Mouse (Mus musculus) kidney, embryonic 16.5 days (tissue): ENCODE data around the gene Pum1. TPM values are rescaled to one million over a fixed set of nuclear protein-coding genes. Genes with fewer than 3 reads are reported as not detected.
"Not testable (repeated sequence)": the region's sequence is repeated elsewhere in the genome, so short reads cannot be mapped to it uniquely, and the experiment has no call there.

Source experiments
- ATAC-seq: fragments of 200-750 bp; cut with Nextera tagmentation; 2 replicates; pipeline ENCODE4 v1.8.0; 2017; ENCODE audit warnings: moderate TSS enrichment; ENCODE audit not compliant: low FRiP score, low TSS enrichment
- H3K27ac ChIP-seq: fragments of 300-500 bp; sonication (generic); 2 replicates; pipeline ENCODE4 v1.5.1; 2014; ENCODE audit warnings: low read length
- H3K27me3 ChIP-seq: fragments of 300-500 bp; sonication (generic); 2 replicates; pipeline ENCODE4 v1.6.1; 2014; ENCODE audit warnings: low read length, control low read depth, mixed read lengths; ENCODE audit not compliant: insufficient read depth
- H3K36me3 ChIP-seq: fragments of 300-500 bp; sonication (generic); 2 replicates; pipeline ENCODE4 v1.6.1; 2014; ENCODE audit warnings: low read length, control low read depth, mixed read lengths; ENCODE audit not compliant: insufficient read depth
- H3K4me1 ChIP-seq: fragments of 300-500 bp; sonication (generic); 2 replicates; pipeline ENCODE4 v1.6.1; 2014; ENCODE audit warnings: low read length, control low read depth, mixed read lengths; ENCODE audit not compliant: insufficient read depth
- H3K4me2 ChIP-seq: fragments of 300-500 bp; sonication (generic); replicated peaks from 2 replicates; pipeline ENCODE4 v1.6.1; 2014; ENCODE audit warnings: low read depth, low read length
- H3K4me3 ChIP-seq: fragments of 300-500 bp; sonication (generic); 2 replicates; pipeline ENCODE4 v1.5.1; 2014; ENCODE audit warnings: mild to moderate bottlenecking, low read length
- H3K9ac ChIP-seq: fragments of 300-500 bp; sonication (generic); replicated peaks from 2 replicates; pipeline ENCODE4 v1.6.1; 2014; ENCODE audit warnings: low read length
- H3K9me3 ChIP-seq: fragments of 300-500 bp; sonication (generic); 2 replicates; pipeline ENCODE4 v1.6.1; 2016; ENCODE audit warnings: low read length, control low read depth
- WGBS: fragments of 180-500 bp; shearing (Covaris S2); extraction: QIAGEN DNeasy Blood & Tissue Kit; methylation state at CpG from one replicate; pipeline ENCODE4 v1.1.7; 2014; 5-methylcytosine and 5-hydroxymethylcytosine counted together
- polyA plus RNA-seq: library from polyadenylated mRNA; unstranded; fragments of >200 nt; fragmentation: Nextera tagmentation; extraction: Ambion mirVana; gene quantifications from 2 replicates; pipeline ENCODE4 v1.2.1, GENCODE M21; 2015

Gene Pum1
- polyA plus RNA-seq, 1 experiment from 2014 or later: 96.8 TPM

DNA sequence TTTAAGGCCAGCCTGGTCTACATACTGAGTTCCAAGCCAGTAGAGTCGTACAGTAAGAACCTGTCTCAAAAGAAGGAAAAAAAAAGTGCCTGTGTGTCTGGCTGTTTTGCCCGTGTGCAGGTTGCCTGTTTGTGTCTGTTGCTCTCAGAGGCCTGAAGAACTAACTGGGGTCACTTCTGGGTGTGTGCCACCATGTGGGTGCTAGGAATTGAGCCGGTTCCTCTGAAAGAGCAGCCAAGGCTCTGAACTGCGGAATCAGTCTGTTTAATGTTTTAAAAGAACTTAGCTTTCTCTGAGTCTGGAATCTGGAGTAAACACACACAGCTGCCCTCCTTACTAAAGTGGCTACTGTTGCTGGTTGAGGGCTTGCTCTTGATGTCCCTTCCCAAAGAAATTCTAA is 11.8 kb upstream of the Pum1 start:
- no peak overlapping the region for H3K4me2 ChIP-seq
- 84% methylated on average over 4 of the region's 4 CpGs for WGBS
- ATAC-seq: no peak

DNA sequence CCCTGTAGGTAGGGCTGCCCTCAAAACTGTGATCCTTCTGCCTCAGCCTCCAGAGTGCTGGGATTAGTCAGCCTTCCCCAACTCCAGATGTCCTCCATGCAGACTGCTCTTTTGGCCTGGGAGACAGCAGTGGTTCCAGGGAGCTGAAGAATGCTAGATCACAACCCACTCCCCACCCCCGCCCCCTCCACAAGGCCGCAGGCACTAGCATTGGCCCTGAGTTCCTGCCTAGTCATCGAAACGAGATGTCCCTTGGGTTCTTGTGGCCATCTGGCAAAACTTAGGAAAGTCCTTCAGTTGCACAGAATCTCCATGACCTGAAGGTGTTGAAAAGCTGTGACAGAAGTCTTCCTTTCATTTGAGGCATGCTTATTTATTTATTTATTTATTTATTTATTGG is 10.6 kb upstream of the Pum1 start:
- ATAC-seq: no peak
- H3K36me3 ChIP-seq: no peaks in the 10 kb centered on the region
- WGBS: 59% methylated on average over 4 of the region's 4 CpGs
- H3K27ac ChIP-seq: no peak overlapping the region
- H3K4me1 ChIP-seq: no peaks in the 10 kb centered on the region
- no peak overlapping the region for H3K9ac ChIP-seq
- H3K9me3 ChIP-seq: no peaks in the 10 kb centered on the region
- no peak overlapping the region for H3K4me2 ChIP-seq
- H3K27me3 ChIP-seq: no peaks in the 10 kb centered on the region
- no peak overlapping the region for H3K4me3 ChIP-seq

More for the DNA sequence above, 11.8 kb upstream of the Pum1 start:
- Histone ChIP-seq H3K4me3 (no peak overlapping the region), H3K9me3 (no peaks in the 10 kb centered on the region), H3K36me3 (no peaks in the 10 kb centered on the region), H3K27ac (no peak overlapping the region), H3K27me3 (no peaks in the 10 kb centered on the region), H3K4me1 (no peaks in the 10 kb centered on the region), H3K9ac (no peak overlapping the region)

DNA sequence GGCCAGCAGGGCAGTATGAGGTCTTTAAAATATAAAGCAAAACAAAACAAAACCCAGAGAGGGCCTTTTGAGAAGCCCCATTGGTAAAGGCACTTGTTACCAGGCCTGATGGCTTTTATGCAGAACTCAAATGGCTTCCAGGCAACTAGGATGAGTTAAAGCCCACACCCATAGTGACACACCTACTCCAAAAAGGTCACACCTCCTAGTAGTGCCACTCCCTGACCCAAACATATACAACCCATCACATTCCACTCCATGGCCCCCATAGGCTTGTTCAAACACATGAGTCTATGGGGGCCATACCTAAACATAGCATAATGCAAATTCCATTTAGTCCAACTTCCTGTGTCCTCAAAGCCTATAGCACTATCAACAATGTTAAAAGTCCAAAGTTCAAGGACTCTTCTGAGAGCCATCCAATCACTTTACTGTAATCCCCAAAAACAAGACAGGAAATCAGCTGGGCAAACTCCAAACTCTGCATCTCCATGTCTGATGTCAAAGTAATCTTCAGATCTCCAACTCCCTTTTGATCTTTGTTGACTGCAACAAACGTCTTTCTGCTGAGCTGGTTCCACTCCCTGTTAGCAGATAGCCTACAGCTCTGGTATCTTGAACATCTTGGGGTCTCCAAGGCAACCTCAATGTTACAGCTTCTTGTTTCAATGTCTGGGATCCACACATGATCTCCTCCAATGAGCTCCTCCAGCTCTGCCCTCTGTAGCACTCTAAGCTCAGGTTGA is 5.1 kb upstream of the Pum1 start:
- H3K27ac ChIP-seq: no peak overlapping the region
- no peaks in the 10 kb centered on the region for H3K4me1 ChIP-seq
- no peaks in the 10 kb centered on the region for H3K36me3 ChIP-seq
- no peak overlapping the region for H3K4me3 ChIP-seq
- H3K9ac ChIP-seq: no peak overlapping the region
- no peaks in the 10 kb centered on the region for H3K9me3 ChIP-seq
- 38% methylated on average over 1 of the region's 1 CpGs for WGBS
- no peak for ATAC-seq
- no peak overlapping the region for H3K4me2 ChIP-seq
- H3K27me3 ChIP-seq: no peaks in the 10 kb centered on the region

DNA sequence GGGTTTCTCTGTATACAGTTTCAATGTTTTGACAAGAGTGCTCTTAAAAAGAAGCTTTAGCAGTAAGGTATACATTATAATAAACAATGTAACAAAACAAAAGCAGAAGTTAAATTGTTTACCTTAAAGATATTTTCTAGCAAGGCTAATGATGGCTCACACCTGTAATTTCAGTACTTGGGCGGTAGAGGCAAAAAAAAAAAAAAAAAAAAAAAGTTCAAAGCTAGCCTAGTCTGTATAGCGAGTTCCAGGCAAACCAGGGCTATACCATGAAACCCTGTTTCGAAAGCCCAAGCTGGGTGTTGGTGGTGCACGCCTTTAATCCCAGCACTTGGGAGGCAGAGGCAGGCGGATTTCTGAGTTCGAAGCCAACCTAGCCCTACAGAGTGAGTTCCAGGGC is 3.7 kb upstream of the Pum1 start:
- H3K4me3 ChIP-seq: no peak overlapping the region
- no peaks in the 10 kb centered on the region for H3K4me1 ChIP-seq
- 86% methylated on average over 6 of the region's 6 CpGs for WGBS
- H3K9me3 ChIP-seq: no peaks in the 10 kb centered on the region
- no peak overlapping the region for H3K4me2 ChIP-seq
- no peak overlapping the region for H3K27ac ChIP-seq
- no peaks in the 10 kb centered on the region for H3K27me3 ChIP-seq
- no peaks in the 10 kb centered on the region for H3K36me3 ChIP-seq
- ATAC-seq: no peak
- no peak overlapping the region for H3K9ac ChIP-seq

DNA sequence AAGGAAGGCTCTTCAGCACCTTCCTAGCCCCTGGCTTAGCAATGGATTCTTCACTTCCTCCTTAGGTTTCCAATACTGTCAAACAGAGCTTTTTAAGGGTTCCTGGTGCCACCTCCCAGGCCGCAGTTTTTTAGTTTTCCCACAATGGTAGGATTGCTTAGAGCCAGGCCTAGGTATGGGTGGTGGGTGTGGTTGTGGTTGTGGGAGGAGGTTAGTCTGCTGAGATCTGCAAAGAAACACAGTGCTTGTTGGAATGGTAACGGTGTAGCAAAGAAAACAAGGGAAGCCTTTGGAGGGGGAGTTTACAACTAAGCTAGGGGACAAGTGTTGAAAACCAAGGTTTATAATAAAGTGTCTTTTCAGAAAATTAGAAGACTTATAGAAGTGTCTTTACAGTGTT is 3.0 kb upstream of the Pum1 start:
- Histone ChIP-seq H3K4me3 (no peak overlapping the region), H3K36me3 (no peaks in the 10 kb centered on the region), H3K27me3 (no peaks in the 10 kb centered on the region), H3K4me2 (no peak overlapping the region), H3K27ac (no peak overlapping the region), H3K9me3 (no peaks in the 10 kb centered on the region), H3K9ac (no peak overlapping the region), H3K4me1 (peaks cover 1% of the 10 kb centered on the region)
- ATAC-seq: no peak
- WGBS: 70% methylated on average over 2 of the region's 2 CpGs

DNA sequence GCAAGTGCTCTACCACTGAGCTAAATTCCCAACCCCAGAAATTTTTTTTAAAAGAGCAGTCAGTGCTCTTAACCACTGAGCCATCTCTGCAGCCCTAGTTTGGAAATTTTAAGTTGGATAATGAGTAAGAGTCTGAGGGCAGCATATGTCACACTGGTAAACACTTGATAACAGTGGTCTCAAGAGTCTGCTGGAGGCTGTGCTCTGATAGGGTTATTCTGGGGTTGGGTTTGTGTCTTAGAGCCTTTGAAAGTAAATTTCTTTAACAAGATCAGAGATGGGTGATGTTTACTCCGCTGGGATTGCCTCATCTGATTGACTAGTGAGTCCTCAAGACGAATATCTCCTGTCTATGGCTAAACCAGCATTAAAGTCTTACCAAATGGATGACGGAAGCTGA is 2.0 kb upstream of the Pum1 start:
- no peak for ATAC-seq
- Histone ChIP-seq H3K9ac (no peak overlapping the region), H3K9me3 (no peaks in the 10 kb centered on the region), H3K27ac (no peak overlapping the region), H3K4me1 (peaks cover 12% of the 10 kb centered on the region), H3K36me3 (no peaks in the 10 kb centered on the region), H3K4me2 (no peak overlapping the region), H3K27me3 (no peaks in the 10 kb centered on the region), H3K4me3 (no peak overlapping the region)
- 81% methylated on average over 3 of the region's 3 CpGs for WGBS

DNA sequence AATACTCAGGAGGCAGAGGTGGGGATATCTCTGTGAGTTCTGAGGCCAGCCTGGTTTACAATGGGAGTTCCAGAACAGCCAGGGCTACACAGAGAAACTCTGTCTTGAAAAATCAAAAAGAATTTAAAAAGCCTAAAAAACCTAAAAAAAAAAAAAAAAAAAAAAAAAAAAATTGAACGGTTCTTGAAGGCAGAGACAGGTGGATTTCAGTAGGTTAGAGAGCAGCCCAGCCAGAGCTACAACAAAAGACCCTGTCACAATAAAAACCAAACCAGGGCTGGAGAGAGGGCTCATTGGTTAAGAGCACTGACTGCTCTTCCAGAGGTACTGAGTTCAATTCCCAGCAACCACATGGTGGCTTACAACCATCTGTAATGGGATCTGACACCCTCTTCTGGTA is 816 bp upstream of the Pum1 start:
- H3K4me3 ChIP-seq, H3K4me2 ChIP-seq, H3K9ac ChIP-seq, H3K27ac ChIP-seq, H3K9me3 ChIP-seq, ATAC-seq, H3K36me3 ChIP-seq, H3K27me3 ChIP-seq: not testable (repeated sequence)
- H3K4me1 ChIP-seq: peaks cover 21% of the 10 kb centered on the region
- WGBS: 78% methylated on average over 1 of the region's 1 CpGs

DNA sequence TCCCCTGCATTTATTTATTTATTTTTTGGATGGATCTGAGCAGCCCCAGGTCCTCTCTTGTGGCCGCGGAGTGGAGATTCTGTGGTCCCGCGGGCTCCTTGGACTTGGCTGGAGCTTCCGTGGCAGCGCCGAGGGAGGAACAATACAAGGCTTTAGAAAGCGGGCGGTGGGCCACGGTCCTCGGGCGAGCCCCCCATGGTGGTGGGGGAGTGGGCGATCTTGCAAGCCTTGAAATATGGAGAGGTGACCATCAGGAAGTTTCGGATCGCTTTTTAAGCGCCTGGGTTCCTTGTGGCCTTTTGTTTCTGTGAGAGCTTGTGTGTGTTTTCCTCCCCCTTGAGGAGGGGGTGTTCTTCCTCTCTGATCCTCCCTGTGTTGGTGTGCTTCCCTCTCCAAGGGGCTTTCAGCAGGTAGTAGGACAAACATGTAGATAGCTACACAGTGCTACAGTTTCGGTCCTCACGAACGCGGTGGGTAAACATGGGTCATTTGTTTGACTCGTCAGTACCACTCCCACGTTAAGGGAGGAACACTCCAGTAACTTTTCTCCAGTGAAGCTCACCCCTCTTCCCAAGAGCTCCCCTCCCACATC is 785 bp downstream of the Pum1 start:
- Histone ChIP-seq H3K4me1 (peaks cover 37% of the 10 kb centered on the region), H3K27me3 (no peaks in the 10 kb centered on the region), H3K4me2 (peak overlapping the region; percentile 74), H3K27ac (peak overlapping the region; percentile 99), H3K9me3 (no peaks in the 10 kb centered on the region), H3K36me3 (peaks cover 1% of the 10 kb centered on the region), H3K4me3 (peak overlapping the region; percentile 86), H3K9ac (peak overlapping the region; percentile 99)
- 0% methylated on average over 22 of the region's 22 CpGs for WGBS
- peak; percentile 71 for ATAC-seq

DNA sequence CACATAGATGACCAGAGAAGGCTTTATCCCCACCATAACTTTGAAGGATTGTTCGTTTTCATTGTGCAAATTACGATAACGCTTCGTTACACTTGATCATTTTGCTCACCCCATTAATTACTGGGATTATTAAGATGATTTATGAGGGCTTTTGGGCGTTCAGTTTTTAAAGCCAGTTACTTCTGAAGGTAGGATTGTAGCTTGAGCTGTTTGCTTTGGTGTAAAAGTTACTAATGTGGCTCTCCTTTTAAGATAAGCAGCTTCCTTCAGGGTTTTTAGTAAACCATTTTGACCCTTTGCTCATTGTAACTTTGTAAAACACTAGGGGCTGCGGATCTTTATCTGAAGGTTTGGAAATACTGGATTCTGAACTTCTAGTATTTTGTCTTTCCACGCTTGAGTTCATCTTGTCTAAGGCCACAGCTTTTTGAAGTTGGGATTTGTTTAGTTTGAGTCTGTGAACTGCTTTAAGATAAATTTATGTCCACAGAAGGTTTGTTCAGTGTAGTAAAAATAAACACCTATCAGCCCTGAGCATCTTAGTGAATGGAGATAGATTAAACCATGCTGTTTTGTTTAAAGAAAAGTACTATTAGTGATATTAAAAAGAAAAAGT is 1.4 kb downstream of the Pum1 start:
- Histone ChIP-seq H3K4me1 (peaks cover 40% of the 10 kb centered on the region), H3K9ac (peak overlapping the region; percentile 99), H3K9me3 (no peaks in the 10 kb centered on the region), H3K4me3 (peak overlapping the region; percentile 86), H3K36me3 (peaks cover 4% of the 10 kb centered on the region), H3K27me3 (no peaks in the 10 kb centered on the region), H3K27ac (peak overlapping the region; percentile 99), H3K4me2 (peak overlapping the region; percentile 74)
- under 1% methylated on average over 7 of the region's 7 CpGs for WGBS
- no peak for ATAC-seq

DNA sequence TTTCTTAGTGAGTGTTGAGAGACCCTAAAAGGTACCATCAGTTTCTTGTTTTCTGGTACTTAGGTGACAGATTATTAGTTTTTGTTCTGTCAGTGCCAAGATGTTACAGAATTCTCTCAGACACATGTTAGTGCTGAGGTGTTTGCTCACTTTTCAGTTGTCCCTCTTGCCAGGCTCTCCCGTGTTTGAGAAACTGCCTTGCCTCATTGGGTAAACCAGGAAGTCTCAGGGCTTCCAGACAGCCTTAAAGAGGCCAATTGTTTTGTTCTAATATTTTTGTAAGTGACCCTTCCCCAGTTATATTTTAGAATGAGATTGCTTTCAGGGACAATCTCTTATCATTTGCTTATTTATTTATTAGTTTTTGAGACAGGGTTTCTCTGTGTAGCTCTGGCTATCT is 2.1 kb downstream of the Pum1 start:
- no peak for ATAC-seq

More for the DNA sequence above, 2.1 kb downstream of the Pum1 start:
- no peak overlapping the region for H3K27ac ChIP-seq
- peaks cover 40% of the 10 kb centered on the region for H3K4me1 ChIP-seq
- peaks cover 5% of the 10 kb centered on the region for H3K36me3 ChIP-seq
- H3K4me2 ChIP-seq: peak overlapping the region; percentile 74
- no peaks in the 10 kb centered on the region for H3K27me3 ChIP-seq
- H3K9me3 ChIP-seq: no peaks in the 10 kb centered on the region
- 3% methylated on average over 1 of the region's 1 CpGs for WGBS
- H3K4me3 ChIP-seq: peak overlapping the region; percentile 33
- H3K9ac ChIP-seq: 0 out of 2 replicates have a peak overlapping the region, but pooled peaks have one; percentile 48
